ENCODE assay signal across 17 mouse cellular contexts in the genomic region with DNA sequence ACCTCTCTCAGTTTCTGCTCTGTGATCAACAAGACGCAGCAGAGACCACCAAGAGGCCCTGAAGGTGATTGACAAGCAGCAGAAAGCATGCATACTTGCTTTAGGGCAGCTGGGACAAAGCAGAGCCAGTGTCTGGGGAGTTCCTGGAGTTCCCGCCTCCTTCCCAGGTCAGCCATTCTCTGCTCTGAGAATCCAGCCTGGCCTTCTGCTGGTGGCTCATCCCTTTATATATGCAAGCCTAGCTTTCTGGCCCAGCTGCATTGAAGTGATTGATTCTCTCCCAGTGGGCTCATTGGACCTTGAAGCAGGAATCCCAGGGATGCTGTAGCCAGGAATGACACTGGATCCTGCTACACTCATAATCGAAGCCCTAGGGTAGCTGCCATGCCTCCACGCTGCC.
DNase-seq lines count a peak whose midpoint lies in the region; ATAC-seq and TF ChIP-seq lines count a peak whose summit lies in the region.
"Had no signal": no experiment of that assay in that cellular context is flagged by ENCODE, and none has a peak within 500 bp of the region (broad histone marks: within the 10 kb centered on the region; RNA-seq: fewer than 3 reads in every experiment).

No protein-coding gene starts in this region.

- no peak for TF ChIP-seq CTCF in kidney, postnatal 0 days (IDR thresholded peaks at IDR 0.05; ENCODE audit: low read depth)

- H3K36me3 ChIP-seq in kidney, postnatal 0 days (ENCODE audit: insufficient read depth, low read length), result no peaks in the 10 kb centered on the region
- no peaks in the 10 kb centered on the region for H3K36me3 ChIP-seq in hindbrain, embryonic 16.5 days (ENCODE audit: control insufficient read depth, insufficient read depth, low read length)
- no peaks in the 10 kb centered on the region for H3K36me3 ChIP-seq in neural tube, embryonic 13.5 days
- H3K36me3 ChIP-seq: embryonic facial prominence, embryonic 12.5 days had no signal

- no peaks in the 10 kb centered on the region for H3K27me3 ChIP-seq in kidney, postnatal 0 days (ENCODE audit: insufficient read depth, low read length)
- H3K27me3 ChIP-seq in hindbrain, embryonic 16.5 days (replicated peaks; ENCODE audit: control insufficient read depth, insufficient read depth, low read length), result no peaks in the 10 kb centered on the region
- H3K27me3 ChIP-seq in neural tube, embryonic 13.5 days, result no peaks in the 10 kb centered on the region
- H3K27me3 ChIP-seq: embryonic facial prominence, embryonic 12.5 days; forebrain, embryonic 13.5 days had no signal

- WGBS in kidney, postnatal 0 days, result 52% methylated on average over 4 of the region's 4 CpGs
- 14% methylated on average over 4 of the region's 4 CpGs for WGBS in hindbrain, embryonic 16.5 days
- 22% methylated on average over 4 of the region's 4 CpGs for WGBS in neural tube, embryonic 13.5 days

- ATAC-seq in kidney, postnatal 0 days (replicated peaks; ENCODE audit: low FRiP score, low read depth), result no peak
- peak; percentile 43; the same call in 1 of the 2 replicates for ATAC-seq in hindbrain, embryonic 16.5 days
- ATAC-seq in neural tube, embryonic 13.5 days (ENCODE audit: low read depth), result no peak
- no peak for ATAC-seq in inflammation-experienced regulatory T-cells, adult 6 months
- ATAC-seq: forebrain, embryonic 13.5 days had no signal

- no peaks in the 10 kb centered on the region for H3K9me3 ChIP-seq in kidney, postnatal 0 days (replicated peaks; ENCODE audit: low read length)
- H3K9me3 ChIP-seq in hindbrain, embryonic 16.5 days (ENCODE audit: control insufficient read depth, low read length), result no peaks in the 10 kb centered on the region
- no peaks in the 10 kb centered on the region for H3K9me3 ChIP-seq in neural tube, embryonic 13.5 days
- H3K9me3 ChIP-seq: embryonic facial prominence, embryonic 12.5 days; forebrain, embryonic 13.5 days had no signal

- no peak overlapping the region for H3K9ac ChIP-seq in kidney, postnatal 0 days (ENCODE audit: low read depth, low read length)
- no peak overlapping the region for H3K9ac ChIP-seq in hindbrain, embryonic 16.5 days (ENCODE audit: low read depth, low read length)
- no peak overlapping the region for H3K9ac ChIP-seq in neural tube, embryonic 13.5 days
- H3K9ac ChIP-seq: embryonic facial prominence, embryonic 12.5 days; forebrain, embryonic 13.5 days had no signal

- no peaks in the 10 kb centered on the region for H3K4me1 ChIP-seq in kidney, postnatal 0 days (replicated peaks; ENCODE audit: insufficient read depth, low read length)
- H3K4me1 ChIP-seq in hindbrain, embryonic 16.5 days (ENCODE audit: control insufficient read depth, insufficient read depth, low read depth, low read length), result peaks cover 15% of the 10 kb centered on the region
- peaks cover 46% of the 10 kb centered on the region for H3K4me1 ChIP-seq in neural tube, embryonic 13.5 days (replicated peaks)

- H3K4me2 ChIP-seq in kidney, postnatal 0 days (ENCODE audit: low read length), result no peak overlapping the region
- H3K4me2 ChIP-seq in hindbrain, embryonic 16.5 days (ENCODE audit: low read length), result no peak overlapping the region
- H3K4me2 ChIP-seq in neural tube, embryonic 13.5 days, result no peak overlapping the region
- H3K4me2 ChIP-seq: embryonic facial prominence, embryonic 12.5 days; forebrain, embryonic 13.5 days had no signal

- no peak overlapping the region for H3K27ac ChIP-seq in kidney, postnatal 0 days
- H3K27ac ChIP-seq in hindbrain, embryonic 16.5 days (ENCODE audit: low read depth, low read length), result no peak overlapping the region
- peak overlapping the region; percentile 57 for H3K27ac ChIP-seq in neural tube, embryonic 13.5 days (replicated peaks)
- H3K27ac ChIP-seq: embryonic facial prominence, embryonic 12.5 days; forebrain, embryonic 13.5 days; heart, adult 2 months had no signal

- peak; percentile 3 for DNase-seq in kidney, postnatal 0 days (ENCODE audit: low spot score)
- DNase-seq in kidney, postnatal 4 days, result no peak
- DNase-seq in embryo, embryonic 11.5 days (ENCODE audit: low read depth, low spot score), result peak; percentile 11
- no peak for DNase-seq in liver
- no peak for DNase-seq in T-cell, adult 2 months (ENCODE audit: low spot score)
- DNase-seq: adrenal gland, adult 2 months; B cell, adult 2 months; cerebellum, adult 8-10 months; heart, adult 2 months; kidney, adult 9 months; lung, adult 18-20 months; lung, postnatal 4 days had no signal

- no peak overlapping the region for H3K4me3 ChIP-seq in kidney, postnatal 0 days (replicated peaks; ENCODE audit: low read depth, low read length)
- H3K4me3 ChIP-seq in hindbrain, embryonic 16.5 days (ENCODE audit: low read length), result no peak overlapping the region
- H3K4me3 ChIP-seq in neural tube, embryonic 13.5 days, result no peak overlapping the region
- H3K4me3 ChIP-seq: embryonic facial prominence, embryonic 12.5 days; forebrain, embryonic 13.5 days; heart, adult 2 months had no signal

Comparison
In these comparisons a context has a peak if more than half of its experiments do, and no peak if none do; other contexts are left out.
1. DNase-seq: peak in kidney, postnatal 0 days (single experiment) and embryo, embryonic 11.5 days (single experiment); none in kidney, postnatal 4 days (0 of 2), liver (single experiment) and T-cell, adult 2 months (single experiment).